Mouse (Mus musculus): ENCODE results near the gene Mfrp. TPM values are rescaled to one million over a fixed set of nuclear protein-coding genes. Genes with fewer than 3 reads are reported as not detected.
A peak's percentile ranks its signal among the peaks of the same experiment; 100 is the strongest.
"Not testable (repeated sequence)": the region's sequence is repeated elsewhere in the genome, so short reads cannot be mapped to it uniquely, and the experiment has no call there.

Mfrp gene
- polyA plus RNA-seq, 1 experiment = 0.35 TPM

DNA sequence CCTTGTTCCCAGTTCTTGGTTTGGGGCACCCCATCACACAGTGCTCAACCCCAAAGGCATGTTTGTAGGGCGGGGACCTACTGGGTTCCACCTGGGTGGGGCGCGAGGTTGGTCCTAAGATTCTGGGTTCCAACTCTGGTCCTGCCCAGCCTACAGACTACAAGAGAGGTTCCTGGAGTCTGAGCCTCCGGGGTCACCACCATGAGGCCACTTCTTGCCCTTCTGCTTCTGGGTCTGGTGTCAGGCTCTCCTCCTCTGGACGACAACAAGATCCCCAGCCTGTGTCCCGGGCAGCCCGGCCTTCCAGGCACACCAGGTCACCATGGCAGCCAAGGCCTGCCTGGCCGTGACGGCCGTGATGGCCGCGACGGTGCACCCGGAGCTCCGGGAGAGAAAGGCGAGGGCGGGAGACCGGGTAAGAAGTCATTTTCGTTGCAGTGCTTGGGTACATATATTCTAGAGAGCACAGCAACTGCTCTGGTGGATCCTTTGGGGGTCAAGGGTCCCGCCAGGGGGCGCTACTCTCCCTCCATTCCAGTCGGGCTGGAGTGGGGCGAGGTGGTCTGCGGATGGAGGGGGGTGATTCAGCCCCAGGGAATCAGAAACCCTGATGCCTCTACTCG is 6.1 kb downstream of the Mfrp start:
- Histone ChIP-seq H3K27ac (ENCODE audit: insufficient read depth, low read length) (0 out of 2 replicates have a peak overlapping the region, but pooled peaks have one; percentile 9), H3K4me1 (ENCODE audit: control insufficient read depth, insufficient read depth, low read length) (peaks cover 3% of the 10 kb centered on the region; the same call in 1 of the 2 replicates), H3K4me3 (ENCODE audit: insufficient read depth, low read length) (no peak overlapping the region)
- TF ChIP-seq POLR2A (IDR thresholded peaks at IDR 0.05; ENCODE audit: extremely low read depth, insufficient read depth, low read length) (no peak), CTCF (IDR thresholded peaks at IDR 0.05; ENCODE audit: extremely low read depth, insufficient read depth, low read length) (0 out of 2 replicates have a peak, but pooled peaks have one; percentile 21)

DNA sequence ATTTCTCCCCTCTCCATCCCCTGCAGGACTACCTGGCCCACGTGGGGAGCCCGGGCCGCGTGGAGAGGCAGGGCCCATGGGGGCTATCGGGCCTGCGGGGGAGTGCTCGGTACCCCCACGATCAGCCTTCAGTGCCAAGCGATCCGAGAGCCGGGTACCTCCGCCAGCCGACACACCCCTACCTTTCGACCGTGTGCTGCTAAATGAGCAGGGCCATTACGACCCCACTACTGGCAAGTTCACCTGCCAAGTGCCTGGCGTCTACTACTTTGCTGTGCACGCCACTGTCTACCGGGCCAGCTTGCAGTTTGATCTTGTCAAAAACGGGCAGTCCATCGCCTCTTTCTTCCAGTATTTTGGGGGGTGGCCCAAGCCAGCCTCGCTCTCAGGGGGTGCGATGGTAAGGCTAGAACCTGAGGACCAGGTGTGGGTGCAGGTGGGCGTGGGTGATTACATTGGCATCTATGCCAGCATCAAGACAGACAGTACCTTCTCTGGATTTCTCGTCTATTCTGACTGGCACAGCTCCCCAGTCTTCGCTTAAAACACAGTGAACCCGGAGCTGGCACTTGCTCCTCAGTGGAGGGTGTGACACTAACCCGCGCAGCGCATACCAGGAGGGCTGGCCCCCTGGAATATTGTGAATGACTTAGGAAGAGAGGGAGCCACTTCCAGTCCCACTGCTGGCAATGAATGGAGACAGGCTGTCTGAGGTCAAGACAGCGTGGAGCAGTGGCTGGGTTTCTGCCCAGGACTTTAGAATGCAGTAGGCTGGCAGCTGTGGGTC is 6.9 kb downstream of the Mfrp start:
- H3K27ac ChIP-seq (ENCODE audit: insufficient read depth, low read length) = no peak overlapping the region
- TF ChIP-seq CTCF (IDR thresholded peaks at IDR 0.05; ENCODE audit: extremely low read depth, insufficient read depth, low read length) (no peak), POLR2A (IDR thresholded peaks at IDR 0.05; ENCODE audit: extremely low read depth, insufficient read depth, low read length) (no peak)
- peaks cover 3% of the 10 kb centered on the region; the same call in 1 of the 2 replicates for H3K4me1 ChIP-seq (ENCODE audit: control insufficient read depth, insufficient read depth, low read length)
- H3K4me3 ChIP-seq (ENCODE audit: insufficient read depth, low read length) = no peak overlapping the region

DNA sequence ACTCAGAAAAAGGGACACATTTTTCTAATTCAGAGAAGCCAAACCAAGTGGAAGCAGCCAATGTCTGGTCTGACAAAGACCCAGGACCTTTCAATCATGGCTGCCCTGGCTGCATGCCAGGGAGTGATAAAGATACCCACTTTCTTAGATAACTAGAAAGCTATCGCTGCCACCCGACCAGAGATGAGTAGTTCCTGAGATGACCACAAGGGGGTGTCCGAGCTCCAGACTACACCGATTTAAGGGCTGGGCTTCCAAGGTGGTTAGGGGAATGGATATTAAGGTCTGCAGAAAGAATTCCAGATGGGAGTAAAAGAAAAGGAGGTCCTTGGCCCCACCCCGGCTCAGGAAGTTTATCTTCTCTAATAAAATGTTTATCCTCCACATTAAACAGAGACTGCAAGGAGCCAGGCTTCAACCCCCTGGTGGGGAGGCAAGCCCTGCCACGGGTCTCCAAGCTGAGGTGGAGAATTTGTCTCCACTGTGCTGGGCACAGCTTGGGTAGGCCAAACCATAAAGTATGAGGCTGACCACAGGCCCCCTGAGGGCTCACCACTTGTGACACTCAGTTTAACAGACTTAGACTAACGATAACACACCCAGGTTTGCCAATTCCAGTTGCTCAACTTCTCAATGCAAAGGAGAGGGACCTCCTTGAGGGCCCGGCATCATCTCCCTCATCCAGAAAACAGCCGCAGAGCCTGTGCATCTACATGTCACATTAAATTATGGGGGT is 8.0 kb downstream of the Mfrp start:
- Histone ChIP-seq H3K27ac (ENCODE audit: insufficient read depth, low read length) (no peak overlapping the region), H3K4me3 (ENCODE audit: insufficient read depth, low read length) (no peak overlapping the region), H3K4me1 (ENCODE audit: control insufficient read depth, insufficient read depth, low read length) (peaks cover 3% of the 10 kb centered on the region; the same call in 1 of the 2 replicates)
- no peak for TF ChIP-seq POLR2A (IDR thresholded peaks at IDR 0.05; ENCODE audit: extremely low read depth, insufficient read depth, low read length)
- peak; percentile 79 for TF ChIP-seq CTCF (IDR thresholded peaks at IDR 0.05; ENCODE audit: extremely low read depth, insufficient read depth, low read length)

GRCm38 (mm10) chr9:44111909-44112308 is 10.4 kb downstream of the Mfrp start:
- H3K27ac ChIP-seq (ENCODE audit: insufficient read depth, low read length); H3K4me3 ChIP-seq (ENCODE audit: insufficient read depth, low read length); H3K4me1 ChIP-seq (ENCODE audit: control insufficient read depth, insufficient read depth, low read length): not testable (repeated sequence)

DNA sequence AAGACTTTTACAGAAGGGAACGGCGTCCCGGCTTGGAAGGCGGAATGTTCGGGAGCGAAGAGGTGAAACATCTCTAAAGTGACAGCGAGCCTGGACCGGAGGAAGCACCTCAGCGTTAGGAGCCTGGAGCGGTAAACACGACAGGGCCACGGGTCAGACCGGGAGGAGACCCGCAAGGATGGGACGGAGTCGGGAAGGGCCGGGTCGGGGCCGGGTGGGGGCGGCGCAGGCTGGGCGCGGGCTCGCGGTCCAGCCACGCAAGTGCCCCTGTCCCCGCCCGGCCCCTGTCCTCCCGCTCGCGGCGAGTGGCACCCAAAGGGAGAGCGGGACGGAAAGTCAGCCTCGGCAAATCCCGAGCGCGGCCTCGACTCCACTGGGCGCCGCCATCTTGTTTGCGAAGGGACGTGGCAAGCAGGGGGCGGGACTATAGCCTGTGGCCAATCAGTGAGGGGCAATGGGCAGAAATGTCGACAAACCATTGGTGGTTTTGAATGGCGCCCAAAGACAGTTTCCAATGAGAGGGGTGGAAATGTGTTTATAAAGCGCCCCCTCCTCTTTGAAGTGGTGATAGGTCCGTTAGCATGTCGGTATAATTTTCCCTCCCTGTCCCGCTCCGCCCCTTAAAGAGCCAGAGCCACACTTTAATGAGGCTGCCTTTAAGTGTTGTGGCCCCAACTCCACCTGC is 11.7 kb downstream of the Mfrp start, which contains the start of the genes Gm49380 and Rnf26:
Gm49380 (minus strand) TSS at position 396 of the 685 bp plus-strand sequence.
Rnf26 (minus strand) TSS at position 413 of the 685 bp plus-strand sequence.
- Histone ChIP-seq H3K4me3 (ENCODE audit: insufficient read depth, low read length) (peak within 1 kb of the TSS; percentile 49), H3K4me1 (ENCODE audit: control insufficient read depth, insufficient read depth, low read length) (peaks cover 3% of the 10 kb centered on the region; the same call in 1 of the 2 replicates), H3K27ac (ENCODE audit: insufficient read depth, low read length) (no peak within 1 kb of the TSS)
- TF ChIP-seq CTCF (IDR thresholded peaks at IDR 0.05; ENCODE audit: extremely low read depth, insufficient read depth, low read length) (no peak), POLR2A (IDR thresholded peaks at IDR 0.05; ENCODE audit: extremely low read depth, insufficient read depth, low read length) (peak; percentile 78; the same call in 1 of the 2 replicates)

DNA sequence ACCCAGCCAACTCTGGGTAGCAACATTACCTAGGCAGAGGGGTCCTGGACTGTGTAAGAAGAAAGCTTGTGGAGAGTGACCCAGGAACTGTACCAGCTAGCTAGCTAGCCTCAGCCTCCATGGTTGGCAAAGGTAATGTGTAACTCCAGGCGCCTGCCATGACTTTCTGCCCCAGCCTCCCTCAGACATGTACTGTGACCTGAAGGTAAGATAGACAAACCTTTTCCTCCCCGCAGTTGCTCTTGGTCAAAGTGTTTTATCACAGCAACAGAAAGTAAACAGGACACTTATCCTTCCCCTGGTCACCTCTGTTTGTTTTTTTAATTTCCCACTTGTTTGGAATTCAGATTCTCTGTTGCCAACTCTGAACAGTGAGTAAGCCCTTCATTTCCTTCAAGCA is 12.9 kb downstream of the Mfrp start:
- 0 out of 2 replicates have a peak, but pooled peaks cover 2% of the 10 kb centered on the region for H3K4me1 ChIP-seq (ENCODE audit: control insufficient read depth, insufficient read depth, low read length)
- no peak overlapping the region for H3K27ac ChIP-seq (ENCODE audit: insufficient read depth, low read length)
- H3K4me3 ChIP-seq (ENCODE audit: insufficient read depth, low read length) = no peak overlapping the region
- no peak for TF ChIP-seq POLR2A (IDR thresholded peaks at IDR 0.05; ENCODE audit: extremely low read depth, insufficient read depth, low read length)
- no peak for TF ChIP-seq CTCF (IDR thresholded peaks at IDR 0.05; ENCODE audit: extremely low read depth, insufficient read depth, low read length)

DNA sequence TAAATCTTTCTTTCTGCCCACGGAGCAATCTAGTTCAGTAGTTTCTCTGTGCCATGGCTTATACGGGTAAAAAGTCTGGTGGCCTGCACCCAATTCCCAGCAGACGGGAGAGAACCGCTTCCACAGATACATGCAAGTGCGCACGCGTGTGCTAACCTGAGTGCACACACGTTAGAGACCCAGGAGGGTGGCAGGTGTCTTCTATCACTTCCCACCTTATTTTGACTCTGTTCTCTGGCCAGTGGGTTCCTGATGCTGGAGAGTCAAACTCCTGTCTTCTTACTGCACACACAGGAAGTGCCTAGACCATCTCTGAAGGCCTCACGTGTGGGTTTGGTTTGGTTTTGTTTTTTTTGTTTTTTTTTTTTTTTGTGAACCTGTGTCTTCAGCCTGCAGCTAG is 14.1 kb downstream of the Mfrp start:
- no peak for TF ChIP-seq CTCF (IDR thresholded peaks at IDR 0.05; ENCODE audit: extremely low read depth, insufficient read depth, low read length)
- no peak for TF ChIP-seq POLR2A (IDR thresholded peaks at IDR 0.05; ENCODE audit: extremely low read depth, insufficient read depth, low read length)
- Histone ChIP-seq H3K4me3 (ENCODE audit: insufficient read depth, low read length) (no peak overlapping the region), H3K4me1 (ENCODE audit: control insufficient read depth, insufficient read depth, low read length) (no peaks in the 10 kb centered on the region), H3K27ac (ENCODE audit: insufficient read depth, low read length) (no peak overlapping the region)

- no peaks in the 10 kb centered on the region for H3K4me1 ChIP-seq (ENCODE audit: control insufficient read depth, insufficient read depth, low read length)
- no peak overlapping the region for H3K27ac ChIP-seq (ENCODE audit: insufficient read depth, low read length)
- no peak for TF ChIP-seq CTCF (IDR thresholded peaks at IDR 0.05; ENCODE audit: extremely low read depth, insufficient read depth, low read length)
- TF ChIP-seq POLR2A (IDR thresholded peaks at IDR 0.05; ENCODE audit: extremely low read depth, insufficient read depth, low read length) = no peak
- no peak overlapping the region for H3K4me3 ChIP-seq (ENCODE audit: insufficient read depth, low read length)
Observed at GRCm38 (mm10) chr9:44116182-44116581, 14.7 kb downstream of the Mfrp start.

DNA sequence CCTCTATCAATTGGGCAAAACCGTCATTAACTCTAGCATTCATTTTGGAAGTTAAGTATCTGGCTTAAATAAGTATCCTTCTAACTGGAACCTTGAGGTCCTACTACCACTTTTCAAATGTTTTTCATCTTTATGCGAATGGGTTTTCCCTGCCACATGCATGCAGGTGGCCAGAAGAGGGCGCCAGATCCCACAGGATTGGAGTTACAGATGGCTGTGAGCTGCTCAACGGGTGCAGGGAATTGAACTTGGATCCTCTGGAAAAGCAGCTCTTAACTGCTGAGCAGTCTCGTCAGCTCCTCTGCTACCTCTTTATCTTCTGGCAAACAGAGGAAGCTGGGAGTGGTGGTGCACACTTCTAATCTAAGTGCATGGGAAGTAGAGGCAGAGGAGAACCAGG is 17.5 kb downstream of the Mfrp start:
- TF ChIP-seq POLR2A (IDR thresholded peaks at IDR 0.05; ENCODE audit: extremely low read depth, insufficient read depth, low read length) (no peak), CTCF (IDR thresholded peaks at IDR 0.05; ENCODE audit: extremely low read depth, insufficient read depth, low read length) (peak; percentile 50)
- no peak overlapping the region for H3K4me3 ChIP-seq (ENCODE audit: insufficient read depth, low read length)

More for the DNA sequence above, 17.5 kb downstream of the Mfrp start:
- Histone ChIP-seq H3K4me1 (ENCODE audit: control insufficient read depth, insufficient read depth, low read length) (no peaks in the 10 kb centered on the region), H3K27ac (ENCODE audit: insufficient read depth, low read length) (no peak overlapping the region)
